Mouse (Mus musculus): Measurements from ENCODE around the gene Ctnna2.

GRCm38 (mm10) chr6:77335537-77335936 lies 644.0 kb downstream of the Ctnna2 start:
- TF ChIP-seq POLR2A (IDR thresholded peaks at IDR 0.05; ENCODE audit: control insufficient read depth, extremely low read depth, insufficient read depth, low read length, poor library complexity) (no peak), CTCF (IDR thresholded peaks at IDR 0.05; ENCODE audit: borderline replicate concordance, control insufficient read depth, extremely low read depth, insufficient read depth, low read length, poor library complexity) (no peak)

Data from thymus, adult 2 months (tissue).